ENCODE assay signal across 7 mouse cellular contexts in the genomic region with DNA sequence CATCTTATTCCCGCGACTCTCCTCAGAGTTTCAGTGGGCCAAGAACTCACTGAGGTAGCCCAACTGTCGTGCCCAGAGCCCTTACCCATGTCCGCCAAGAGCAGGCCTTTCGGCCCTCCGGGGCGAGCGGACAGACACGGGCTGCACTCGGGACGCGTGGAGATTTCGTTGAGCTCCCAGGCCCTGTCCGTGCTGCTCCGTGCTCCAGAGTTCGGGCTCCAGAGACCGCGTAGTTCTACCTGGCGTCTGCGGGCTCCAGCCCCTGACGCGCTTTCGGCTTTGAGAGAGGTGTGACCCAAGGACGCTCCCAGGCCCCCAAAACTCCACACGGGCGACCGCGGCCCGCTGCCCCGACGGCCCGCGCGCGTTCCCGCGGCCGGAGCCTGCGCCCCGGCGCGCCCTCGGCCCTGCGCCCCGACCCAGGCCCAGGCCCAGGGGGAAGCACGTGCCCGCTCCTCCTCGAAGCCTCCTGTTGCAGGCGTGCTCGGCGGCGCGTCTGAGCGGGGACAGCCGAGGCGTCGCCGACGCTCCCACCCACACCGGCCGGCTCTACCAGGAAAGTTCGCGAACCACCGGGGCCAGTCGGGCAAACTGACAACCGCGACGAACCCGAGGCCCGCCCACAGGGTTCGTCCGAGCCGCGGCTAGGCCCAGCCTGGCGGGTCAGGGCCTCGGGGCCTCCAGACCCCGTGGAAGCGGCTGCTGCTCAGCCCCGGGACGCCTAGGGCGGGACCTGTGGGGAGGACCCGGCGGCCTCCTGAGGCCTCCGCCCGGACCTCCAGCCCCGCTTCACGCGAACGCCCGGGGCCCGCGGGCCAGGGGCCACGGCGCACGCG. TPM values are rescaled to one million over a fixed set of nuclear protein-coding genes. Genes with fewer than 3 reads are reported as not detected.
DNase-seq lines count a peak whose midpoint lies in the region; ATAC-seq lines count a peak whose summit lies in the region.

No protein-coding gene starts in this region.

- no peak overlapping the region for H3K27ac ChIP-seq in lung, embryonic 16.5 days (ENCODE audit: low read length)
- no peak overlapping the region for H3K27ac ChIP-seq in embryonic facial prominence, embryonic 15.5 days (replicated peaks)
- no peak overlapping the region for H3K27ac ChIP-seq in limb, embryonic 15.5 days
- no peak overlapping the region for H3K27ac ChIP-seq in stomach, embryonic 16.5 days (ENCODE audit: low read length)

- H3K36me3 ChIP-seq in lung, embryonic 16.5 days (ENCODE audit: control insufficient read depth, insufficient read depth, low read length): no peaks in the 10 kb centered on the region
- H3K36me3 ChIP-seq in embryonic facial prominence, embryonic 15.5 days: no peaks in the 10 kb centered on the region
- no peaks in the 10 kb centered on the region for H3K36me3 ChIP-seq in limb, embryonic 15.5 days
- H3K36me3 ChIP-seq in stomach, embryonic 16.5 days (ENCODE audit: control insufficient read depth, insufficient read depth, low read length): no peaks in the 10 kb centered on the region

- no peak overlapping the region; the same call in 1 of the 2 replicates for H3K4me2 ChIP-seq in lung, embryonic 16.5 days (ENCODE audit: low read depth, low read length)
- peak overlapping the region; percentile 42 for H3K4me2 ChIP-seq in embryonic facial prominence, embryonic 15.5 days (replicated peaks)
- H3K4me2 ChIP-seq in limb, embryonic 15.5 days: peak overlapping the region; percentile 38
- H3K4me2 ChIP-seq in stomach, embryonic 16.5 days (ENCODE audit: low read depth, low read length): peak overlapping the region; percentile 29; the same call in 1 of the 2 replicates

- no peaks in the 10 kb centered on the region for H3K9me3 ChIP-seq in lung, embryonic 16.5 days (ENCODE audit: control insufficient read depth, low read length)
- H3K9me3 ChIP-seq in embryonic facial prominence, embryonic 15.5 days (replicated peaks): no peaks in the 10 kb centered on the region
- no peaks in the 10 kb centered on the region for H3K9me3 ChIP-seq in limb, embryonic 15.5 days
- H3K9me3 ChIP-seq in stomach, embryonic 16.5 days (replicated peaks; ENCODE audit: control insufficient read depth, low read length): peaks cover 5% of the 10 kb centered on the region; the same call in 1 of the 2 replicates

- H3K4me3 ChIP-seq in lung, embryonic 16.5 days (ENCODE audit: low read length): peak overlapping the region; percentile 21
- H3K4me3 ChIP-seq in embryonic facial prominence, embryonic 15.5 days (replicated peaks): peak overlapping the region; percentile 26
- peak overlapping the region; percentile 24 for H3K4me3 ChIP-seq in limb, embryonic 15.5 days
- peak overlapping the region; percentile 21 for H3K4me3 ChIP-seq in stomach, embryonic 16.5 days (replicated peaks; ENCODE audit: low read length)

- peaks cover 13% of the 10 kb centered on the region for H3K4me1 ChIP-seq in lung, embryonic 16.5 days (replicated peaks; ENCODE audit: control insufficient read depth, insufficient read depth, low read length)
- H3K4me1 ChIP-seq in embryonic facial prominence, embryonic 15.5 days: peaks cover 25% of the 10 kb centered on the region
- peaks cover 27% of the 10 kb centered on the region for H3K4me1 ChIP-seq in limb, embryonic 15.5 days
- peaks cover 13% of the 10 kb centered on the region for H3K4me1 ChIP-seq in stomach, embryonic 16.5 days (ENCODE audit: control insufficient read depth, insufficient read depth, low read length)

- DNase-seq in lung, adult 18-20 months: no peak
- DNase-seq in heart, postnatal 10 days: peak; percentile 22 to 27

- H3K9ac ChIP-seq in lung, embryonic 16.5 days (ENCODE audit: low read length): no peak overlapping the region
- no peak overlapping the region for H3K9ac ChIP-seq in embryonic facial prominence, embryonic 15.5 days
- no peak overlapping the region for H3K9ac ChIP-seq in limb, embryonic 15.5 days
- H3K9ac ChIP-seq in stomach, embryonic 16.5 days (ENCODE audit: low read length): no peak overlapping the region

- WGBS in lung, embryonic 16.5 days: 3% methylated on average over 83 of the region's 96 CpGs
- WGBS in embryonic facial prominence, embryonic 15.5 days: 3% methylated on average over 96 of the region's 96 CpGs
- whole genome bisulfite sequencing in limb, embryonic 15.5 days: 3% methylated on average over 96 of the region's 96 CpGs
- WGBS in stomach, embryonic 16.5 days: 1% methylated on average over 96 of the region's 96 CpGs

- intact Hi-C loops in heart, postnatal 10 days (cut with DNase I): loop anchor here (10.0 kb wide), 1 partner anchor 212 kb away; no protein-coding TSS in a partner anchor

- H3K27me3 ChIP-seq in lung, embryonic 16.5 days (ENCODE audit: control insufficient read depth, insufficient read depth, low read depth, low read length): peaks cover 72% of the 10 kb centered on the region
- peaks cover 72% of the 10 kb centered on the region for H3K27me3 ChIP-seq in embryonic facial prominence, embryonic 15.5 days
- H3K27me3 ChIP-seq in limb, embryonic 15.5 days: peaks cover 77% of the 10 kb centered on the region
- peaks cover 66% of the 10 kb centered on the region for H3K27me3 ChIP-seq in stomach, embryonic 16.5 days (ENCODE audit: control insufficient read depth, insufficient read depth, low read length)

- no peak for ATAC-seq in lung, embryonic 16.5 days (ENCODE audit: low read depth)
- ATAC-seq in embryonic facial prominence, embryonic 15.5 days (ENCODE audit: insufficient number of reproducible peaks, low FRiP score, low TSS enrichment, low read depth): peak; percentile 37; the same call in 1 of the 2 replicates
- 0 out of 2 replicates have a peak, but pooled peaks have one; percentile 31 for ATAC-seq in limb, embryonic 15.5 days (ENCODE audit: insufficient number of reproducible peaks, low FRiP score, low TSS enrichment, low read depth)
- ATAC-seq in stomach, embryonic 16.5 days (ENCODE audit: insufficient read depth, low FRiP score): peak; percentile 26; the same call in 1 of the 2 replicates
- ATAC-seq in CD4-positive, CD25-positive, alpha-beta regulatory T cell, adult 4 months: no peak

RNA-seq across cellular contexts. Expression of a gene that starts 9.7 kb away (rescaled TPM):
- 0.44 and 0.59 TPM in 2 replicates for polyA plus RNA-seq in lung, embryonic 16.5 days (2015; fragmentation: Nextera tagmentation; extraction: Ambion mirVana)
- polyA plus RNA-seq in embryonic facial prominence, embryonic 15.5 days (2015; fragmentation: Nextera tagmentation; extraction: Ambion mirVana): 9.3 and 12.7 TPM in 2 replicates
- not detected for total RNA-seq in heart, postnatal 10 days (2021)
- 2.7 and 2.9 TPM in 2 replicates for polyA plus RNA-seq in limb, embryonic 15.5 days (2015; fragmentation: Nextera tagmentation; extraction: Ambion mirVana)
- polyA plus RNA-seq in stomach, embryonic 16.5 days (2015; fragmentation: Nextera tagmentation; extraction: Ambion mirVana): 0.09 TPM in 1 of 2 replicates, not detected in the other
- polyA plus RNA-seq in CD4-positive, CD25-positive, alpha-beta regulatory T cell, adult 4 months (2017; shearing (Covaris generic)): not detected

Comparison
In these comparisons a context has a peak if more than half of its experiments do, and no peak if none do; other contexts are left out.
1. ATAC-seq: peak in embryonic facial prominence, embryonic 15.5 days (single experiment), limb, embryonic 15.5 days (single experiment) and stomach, embryonic 16.5 days (single experiment); none in lung, embryonic 16.5 days (single experiment) and CD4-positive, CD25-positive, alpha-beta regulatory T cell, adult 4 months (single experiment).
2. DNase-seq: peak in heart, postnatal 10 days (2 of 2); none in lung, adult 18-20 months (0 of 2).
3. Peak in every context shown above with its lines, with median percentiles within 50 percentile points of each other: H3K4me3 ChIP-seq.